Mouse (Mus musculus): Measurements from ENCODE around the gene Impg2. TPM values are rescaled to one million over a fixed set of nuclear protein-coding genes. Genes with fewer than 3 reads are reported as not detected.

Gene Impg2
- polyA plus RNA-seq, 1 experiment from 2014 or later, result 0.06 TPM

- no peak overlapping the region for H3K4me2 ChIP-seq (ENCODE audit: low read depth, low read length)
- TF ChIP-seq CTCF (IDR thresholded peaks at IDR 0.05; ENCODE audit: low read depth), result no peak
- TF ChIP-seq EP300 (IDR thresholded peaks at IDR 0.05; ENCODE audit: low read depth), result no peak
- no peaks in the 10 kb centered on the region for H3K9me3 ChIP-seq (ENCODE audit: low read length)
- H3K4me3 ChIP-seq (ENCODE audit: low read depth, low read length), result no peak overlapping the region
- WGBS (ENCODE audit: insufficient replicate concordance), result 58% methylated on average over 3 of the region's 3 CpGs
- H3K4me1 ChIP-seq (ENCODE audit: insufficient read depth), result no peaks in the 10 kb centered on the region
- H3K36me3 ChIP-seq (replicated peaks; ENCODE audit: insufficient read depth, low read length), result no peaks in the 10 kb centered on the region
- H3K9ac ChIP-seq (replicated peaks), result no peak overlapping the region
- DNase-seq (no peak), ATAC-seq (peak; percentile 48; the same call in 1 of the 2 replicates)
- H3K27me3 ChIP-seq (ENCODE audit: insufficient read depth, low read length), result no peaks in the 10 kb centered on the region
- no peak overlapping the region for H3K27ac ChIP-seq (ENCODE audit: low read depth)
These were observed 8.6 kb downstream of the Impg2 start for GRCm38 (mm10) chr16:56212740-56213139.

- TF ChIP-seq CTCF (IDR thresholded peaks at IDR 0.05; ENCODE audit: low read depth) (no peak), EP300 (IDR thresholded peaks at IDR 0.05; ENCODE audit: low read depth) (no peak)
- Histone ChIP-seq H3K27ac (ENCODE audit: low read depth) (no peak overlapping the region), H3K4me2 (ENCODE audit: low read depth, low read length) (no peak overlapping the region), H3K4me3 (ENCODE audit: low read depth, low read length) (no peak overlapping the region), H3K9ac (replicated peaks) (no peak overlapping the region), H3K4me1 (ENCODE audit: insufficient read depth) (no peaks in the 10 kb centered on the region), H3K36me3 (replicated peaks; ENCODE audit: insufficient read depth, low read length) (no peaks in the 10 kb centered on the region), H3K9me3 (ENCODE audit: low read length) (no peaks in the 10 kb centered on the region), H3K27me3 (ENCODE audit: insufficient read depth, low read length) (no peaks in the 10 kb centered on the region)
- ATAC-seq, result no peak
- no peak for DNase-seq
These were observed 23.6 kb downstream of the Impg2 start for GRCm38 (mm10) chr16:56227686-56228085.

DNA sequence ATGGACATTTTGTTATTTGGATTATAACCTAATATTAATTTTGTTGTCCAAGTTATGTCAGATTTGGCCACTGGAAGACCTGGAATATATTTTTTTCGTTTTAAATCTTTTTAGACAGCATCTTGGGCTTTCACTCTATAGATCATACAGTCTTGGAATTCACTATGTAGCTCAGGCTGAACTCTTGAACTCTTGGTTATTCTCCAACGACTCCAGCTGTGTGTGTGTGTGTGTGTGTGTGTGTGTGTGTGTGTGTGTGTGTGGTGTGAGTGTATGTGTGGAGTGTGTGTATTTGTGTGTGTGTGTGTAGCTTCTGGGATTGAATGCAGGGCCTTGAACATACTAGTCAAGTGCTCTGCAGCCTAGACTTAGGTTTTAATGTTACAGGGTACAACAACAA, 25.3 kb downstream of the Impg2 start:
- H3K4me3 ChIP-seq (ENCODE audit: low read depth, low read length), result no peak overlapping the region
- TF ChIP-seq CTCF (IDR thresholded peaks at IDR 0.05; ENCODE audit: low read depth) (no peak), EP300 (IDR thresholded peaks at IDR 0.05; ENCODE audit: low read depth) (no peak)
- no peaks in the 10 kb centered on the region for H3K9me3 ChIP-seq (ENCODE audit: low read length)
- no peak overlapping the region for H3K4me2 ChIP-seq (ENCODE audit: low read depth, low read length)
- H3K9ac ChIP-seq (replicated peaks), result no peak overlapping the region
- no peaks in the 10 kb centered on the region for H3K36me3 ChIP-seq (replicated peaks; ENCODE audit: insufficient read depth, low read length)
- no peaks in the 10 kb centered on the region for H3K4me1 ChIP-seq (ENCODE audit: insufficient read depth)
- no peak for ATAC-seq
- no peaks in the 10 kb centered on the region for H3K27me3 ChIP-seq (ENCODE audit: insufficient read depth, low read length)
- DNase-seq, result no peak
- WGBS (ENCODE audit: insufficient replicate concordance), result 46% methylated on average over 2 of the region's 2 CpGs
- H3K27ac ChIP-seq (ENCODE audit: low read depth), result no peak overlapping the region

DNA sequence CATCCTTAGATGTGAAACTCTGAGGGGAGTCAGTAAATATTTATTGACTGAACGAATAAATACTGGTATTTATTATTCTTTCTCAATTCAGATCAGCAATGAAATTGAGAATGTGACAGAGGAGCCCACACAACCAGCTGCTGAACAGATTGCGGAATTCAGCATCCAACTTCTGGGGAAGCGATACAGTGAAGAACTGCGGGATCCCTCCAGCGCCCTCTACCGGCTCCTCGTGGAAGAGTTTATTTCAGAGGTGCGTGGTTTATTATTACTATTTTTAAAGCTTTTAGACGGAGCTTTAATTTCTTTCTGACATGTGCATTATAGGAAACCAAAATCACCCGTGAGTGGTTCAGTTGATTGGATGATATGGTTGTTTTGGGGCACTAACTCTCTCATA, 27.2 kb downstream of the Impg2 start:
- 45% methylated on average over 10 of the region's 10 CpGs for WGBS (ENCODE audit: insufficient replicate concordance)
- Histone ChIP-seq H3K4me3 (ENCODE audit: low read depth, low read length) (no peak overlapping the region), H3K4me2 (ENCODE audit: low read depth, low read length) (no peak overlapping the region), H3K4me1 (ENCODE audit: insufficient read depth) (no peaks in the 10 kb centered on the region), H3K27me3 (ENCODE audit: insufficient read depth, low read length) (no peaks in the 10 kb centered on the region), H3K36me3 (replicated peaks; ENCODE audit: insufficient read depth, low read length) (no peaks in the 10 kb centered on the region), H3K27ac (ENCODE audit: low read depth) (no peak overlapping the region), H3K9me3 (ENCODE audit: low read length) (no peaks in the 10 kb centered on the region), H3K9ac (replicated peaks) (no peak overlapping the region)
- ATAC-seq (no peak), DNase-seq (peak; percentile 39)
- TF ChIP-seq EP300 (IDR thresholded peaks at IDR 0.05; ENCODE audit: low read depth) (no peak), CTCF (IDR thresholded peaks at IDR 0.05; ENCODE audit: low read depth) (peak; percentile 51)

DNA sequence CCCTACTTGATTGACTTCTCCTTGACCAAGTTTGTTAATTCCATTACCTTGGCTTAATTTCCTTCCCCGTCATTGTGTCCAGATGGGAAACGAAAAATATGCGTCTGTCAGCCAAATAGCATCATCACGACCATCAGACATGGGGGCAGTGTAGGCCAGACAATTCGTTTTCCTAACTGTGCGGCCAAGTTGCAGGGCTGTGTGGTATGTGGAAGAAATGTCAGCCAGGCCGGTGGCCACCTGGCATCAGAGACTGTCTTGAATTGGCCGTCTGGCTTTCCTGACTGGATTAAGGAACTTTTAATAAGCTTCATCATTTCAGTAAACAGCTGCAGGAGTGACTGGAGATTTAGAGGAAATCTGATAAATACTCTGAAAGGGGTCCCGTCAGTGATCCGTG, 28.6 kb downstream of the Impg2 start:
- Histone ChIP-seq H3K4me2 (ENCODE audit: low read depth, low read length) (no peak overlapping the region), H3K9ac (replicated peaks) (no peak overlapping the region), H3K9me3 (ENCODE audit: low read length) (no peaks in the 10 kb centered on the region), H3K4me1 (ENCODE audit: insufficient read depth) (no peaks in the 10 kb centered on the region), H3K27me3 (ENCODE audit: insufficient read depth, low read length) (no peaks in the 10 kb centered on the region), H3K36me3 (replicated peaks; ENCODE audit: insufficient read depth, low read length) (no peaks in the 10 kb centered on the region), H3K27ac (ENCODE audit: low read depth) (no peak overlapping the region), H3K4me3 (ENCODE audit: low read depth, low read length) (no peak overlapping the region)
- ATAC-seq (no peak), DNase-seq (no peak)
- 77% methylated on average over 10 of the region's 10 CpGs for WGBS (ENCODE audit: insufficient replicate concordance)
- TF ChIP-seq CTCF (IDR thresholded peaks at IDR 0.05; ENCODE audit: low read depth), result no peak
- TF ChIP-seq EP300 (IDR thresholded peaks at IDR 0.05; ENCODE audit: low read depth), result no peak

GRCm38 (mm10) chr16:56246031-56246430, 41.9 kb downstream of the Impg2 start:
- ATAC-seq (no peak), DNase-seq (no peak)
- Histone ChIP-seq H3K9me3 (ENCODE audit: low read length) (no peaks in the 10 kb centered on the region), H3K36me3 (replicated peaks; ENCODE audit: insufficient read depth, low read length) (no peaks in the 10 kb centered on the region), H3K27ac (ENCODE audit: low read depth) (no peak overlapping the region), H3K4me2 (ENCODE audit: low read depth, low read length) (no peak overlapping the region), H3K4me1 (ENCODE audit: insufficient read depth) (no peaks in the 10 kb centered on the region), H3K9ac (replicated peaks) (no peak overlapping the region), H3K27me3 (ENCODE audit: insufficient read depth, low read length) (no peaks in the 10 kb centered on the region), H3K4me3 (ENCODE audit: low read depth, low read length) (no peak overlapping the region)
- WGBS (ENCODE audit: insufficient replicate concordance), result 82% methylated on average over 3 of the region's 3 CpGs
- TF ChIP-seq CTCF (IDR thresholded peaks at IDR 0.05; ENCODE audit: low read depth) (no peak), EP300 (IDR thresholded peaks at IDR 0.05; ENCODE audit: low read depth) (no peak)

DNA sequence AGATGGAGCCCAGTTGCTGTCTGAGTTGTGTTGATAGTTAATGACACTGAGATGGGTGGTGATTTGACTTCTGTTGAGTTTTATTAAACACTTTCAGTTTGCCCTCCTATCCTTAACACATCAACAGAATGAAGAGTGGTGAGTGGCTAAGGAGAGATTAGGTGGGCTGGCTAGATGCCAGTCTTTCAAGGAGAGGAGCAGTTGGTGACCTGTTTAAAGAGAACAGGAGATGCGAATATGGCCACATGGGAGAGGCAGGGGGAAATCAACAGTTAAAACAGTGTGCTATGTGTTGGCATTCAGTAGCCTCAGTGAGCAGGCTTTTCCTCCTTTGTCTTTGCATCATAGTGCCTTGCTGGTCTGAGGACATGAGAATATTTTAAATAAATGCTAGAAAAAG, 69.8 kb downstream of the Impg2 start:
- no peaks in the 10 kb centered on the region for H3K4me1 ChIP-seq (ENCODE audit: insufficient read depth)
- H3K27me3 ChIP-seq (ENCODE audit: insufficient read depth, low read length), result no peaks in the 10 kb centered on the region
- H3K27ac ChIP-seq (ENCODE audit: low read depth), result no peak overlapping the region
- no peaks in the 10 kb centered on the region for H3K36me3 ChIP-seq (replicated peaks; ENCODE audit: insufficient read depth, low read length)
- ATAC-seq (no peak), DNase-seq (no peak)
- H3K4me3 ChIP-seq (ENCODE audit: low read depth, low read length), result no peak overlapping the region
- 60% methylated on average over 1 of the region's 1 CpGs for WGBS (ENCODE audit: insufficient replicate concordance)
- TF ChIP-seq EP300 (IDR thresholded peaks at IDR 0.05; ENCODE audit: low read depth) (no peak), CTCF (IDR thresholded peaks at IDR 0.05; ENCODE audit: low read depth) (no peak)
- no peak overlapping the region for H3K9ac ChIP-seq (replicated peaks)
- no peaks in the 10 kb centered on the region for H3K9me3 ChIP-seq (ENCODE audit: low read length)
- H3K4me2 ChIP-seq (ENCODE audit: low read depth, low read length), result no peak overlapping the region

All from liver, postnatal 0 days (tissue).